Mouse (Mus musculus): ENCODE data around the gene Pifo. TPM values are rescaled to one million over a fixed set of nuclear protein-coding genes. Genes with fewer than 3 reads are reported as not detected.
"Not testable (repeated sequence)": the region's sequence is repeated elsewhere in the genome, so short reads cannot be mapped to it uniquely, and the experiment has no call there.

Pifo gene
- total and polyA plus RNA-seq, 2 experiments from 2014 or later: not detected

- Histone ChIP-seq H3K9ac (replicated peaks; ENCODE audit: low read depth, low read length) (no peak overlapping the region), H3K27ac (ENCODE audit: low read depth) (no peak overlapping the region), H3K9me3 (replicated peaks; ENCODE audit: control insufficient read depth, low read length) (no peaks in the 10 kb centered on the region), H3K27me3 (ENCODE audit: control insufficient read depth, insufficient read depth, low read length) (no peaks in the 10 kb centered on the region), H3K36me3 (replicated peaks; ENCODE audit: control insufficient read depth, insufficient read depth, low read length) (no peaks in the 10 kb centered on the region), H3K4me1 (ENCODE audit: control insufficient read depth, insufficient read depth) (no peaks in the 10 kb centered on the region), H3K4me3 (ENCODE audit: low read depth, low read length) (no peak overlapping the region), H3K4me2 (ENCODE audit: low read depth, low read length) (no peak overlapping the region)
- WGBS: 19% methylated on average over 4 of the region's 4 CpGs
- TF ChIP-seq EP300 (IDR thresholded peaks at IDR 0.05; ENCODE audit: low read depth) (no peak), CTCF (IDR thresholded peaks at IDR 0.05; ENCODE audit: low read depth) (peak; percentile 64)
- DNase-seq (ENCODE audit: low spot score) (peak; percentile 29), ATAC-seq (ENCODE audit: insufficient read depth, low read depth) (no peak)
These were observed 22.7 kb downstream of the Pifo start for GRCm38 (mm10) chr3:105991653-105992283.

GRCm38 (mm10) chr3:105989611-105990010, 24.8 kb downstream of the Pifo start:
- not testable (repeated sequence) for H3K4me3 ChIP-seq (ENCODE audit: low read depth, low read length); H3K4me1 ChIP-seq (ENCODE audit: control insufficient read depth, insufficient read depth); H3K9ac ChIP-seq (replicated peaks; ENCODE audit: low read depth, low read length); ATAC-seq (ENCODE audit: insufficient read depth, low read depth); H3K9me3 ChIP-seq (replicated peaks; ENCODE audit: control insufficient read depth, low read length); H3K27ac ChIP-seq (ENCODE audit: low read depth); H3K27me3 ChIP-seq (ENCODE audit: control insufficient read depth, insufficient read depth, low read length); H3K4me2 ChIP-seq (ENCODE audit: low read depth, low read length); DNase-seq (ENCODE audit: low spot score); H3K36me3 ChIP-seq (replicated peaks; ENCODE audit: control insufficient read depth, insufficient read depth, low read length)
- WGBS: 64% methylated on average over 5 of the region's 5 CpGs

- Histone ChIP-seq H3K4me1 (ENCODE audit: control insufficient read depth, insufficient read depth) (no peaks in the 10 kb centered on the region), H3K27me3 (ENCODE audit: control insufficient read depth, insufficient read depth, low read length) (no peaks in the 10 kb centered on the region), H3K4me3 (ENCODE audit: low read depth, low read length) (no peak overlapping the region), H3K9ac (replicated peaks; ENCODE audit: low read depth, low read length) (no peak overlapping the region), H3K36me3 (replicated peaks; ENCODE audit: control insufficient read depth, insufficient read depth, low read length) (peaks cover 10% of the 10 kb centered on the region), H3K9me3 (replicated peaks; ENCODE audit: control insufficient read depth, low read length) (no peaks in the 10 kb centered on the region), H3K27ac (ENCODE audit: low read depth) (no peak overlapping the region), H3K4me2 (ENCODE audit: low read depth, low read length) (no peak overlapping the region)
- ATAC-seq (ENCODE audit: insufficient read depth, low read depth) (no peak), DNase-seq (ENCODE audit: low spot score) (no peak)
- 84% methylated on average over 2 of the region's 2 CpGs for WGBS
- TF ChIP-seq CTCF (IDR thresholded peaks at IDR 0.05; ENCODE audit: low read depth) (no peak), EP300 (IDR thresholded peaks at IDR 0.05; ENCODE audit: low read depth) (no peak)
These were observed 40.3 kb downstream of the Pifo start for GRCm38 (mm10) chr3:105974174-105974573.

GRCm38 (mm10) chr3:105973411-105973810, 41.0 kb downstream of the Pifo start, which contains the start of gene Ovgp1:
Ovgp1 (plus strand) TSS chr3:105973711.
- TF ChIP-seq EP300 (IDR thresholded peaks at IDR 0.05; ENCODE audit: low read depth): no peak
- TF ChIP-seq CTCF (IDR thresholded peaks at IDR 0.05; ENCODE audit: low read depth): no peak
- WGBS: 81% methylated on average over 3 of the region's 3 CpGs
- no peak within 1 kb of the TSS for H3K9ac ChIP-seq (replicated peaks; ENCODE audit: low read depth, low read length)

GRCm38 (mm10) chr3:105971831-105972446, 42.5 kb downstream of the Pifo start:
- WGBS: 78% methylated on average over 5 of the region's 5 CpGs

More at GRCm38 (mm10) chr3:105973411-105973810, 41.0 kb downstream of the Pifo start, which contains the start of gene Ovgp1:
- Histone ChIP-seq H3K27me3 (ENCODE audit: control insufficient read depth, insufficient read depth, low read length) (no peaks in the 10 kb centered on the region), H3K9me3 (replicated peaks; ENCODE audit: control insufficient read depth, low read length) (no peaks in the 10 kb centered on the region), H3K27ac (ENCODE audit: low read depth) (no peak within 1 kb of the TSS), H3K4me2 (ENCODE audit: low read depth, low read length) (no peak within 1 kb of the TSS), H3K36me3 (replicated peaks; ENCODE audit: control insufficient read depth, insufficient read depth, low read length) (peaks cover 18% of the 10 kb centered on the region), H3K4me1 (ENCODE audit: control insufficient read depth, insufficient read depth) (no peaks in the 10 kb centered on the region), H3K4me3 (ENCODE audit: low read depth, low read length) (no peak within 1 kb of the TSS)
- DNase-seq (ENCODE audit: low spot score): no peak
- ATAC-seq (ENCODE audit: insufficient read depth, low read depth): no peak

More at GRCm38 (mm10) chr3:105971831-105972446, 42.5 kb downstream of the Pifo start:
- no peak overlapping the region for H3K4me2 ChIP-seq (ENCODE audit: low read depth, low read length)
- no peak for DNase-seq (ENCODE audit: low spot score)
- H3K9me3 ChIP-seq (replicated peaks; ENCODE audit: control insufficient read depth, low read length): no peaks in the 10 kb centered on the region
- H3K27ac ChIP-seq (ENCODE audit: low read depth): no peak overlapping the region
- ATAC-seq (ENCODE audit: insufficient read depth, low read depth): no peak
- no peak overlapping the region for H3K4me3 ChIP-seq (ENCODE audit: low read depth, low read length)
- no peaks in the 10 kb centered on the region for H3K27me3 ChIP-seq (ENCODE audit: control insufficient read depth, insufficient read depth, low read length)
- TF ChIP-seq CTCF (IDR thresholded peaks at IDR 0.05; ENCODE audit: low read depth) (no peak), EP300 (IDR thresholded peaks at IDR 0.05; ENCODE audit: low read depth) (no peak)
- H3K4me1 ChIP-seq (ENCODE audit: control insufficient read depth, insufficient read depth): no peaks in the 10 kb centered on the region
- no peak overlapping the region for H3K9ac ChIP-seq (replicated peaks; ENCODE audit: low read depth, low read length)
- peaks cover 29% of the 10 kb centered on the region for H3K36me3 ChIP-seq (replicated peaks; ENCODE audit: control insufficient read depth, insufficient read depth, low read length)

Data from heart, postnatal 0 days (tissue).